Mouse (Mus musculus): ENCODE measurements around the gene Polg2.
"Not testable (repeated sequence)": the region's sequence is repeated elsewhere in the genome, so short reads cannot be mapped to it uniquely, and the experiment has no call there.

Polg2 gene

GRCm38 (mm10) chr11:106724916-106725235, 54.5 kb downstream of the Polg2 start:
- not testable (repeated sequence) for DNase-seq (ENCODE audit: low spot score)

GRCm38 (mm10) chr11:106724176-106724915, 55.0 kb downstream of the Polg2 start:
- no peak for DNase-seq (ENCODE audit: low spot score)

- DNase-seq (ENCODE audit: low spot score): no peak
These were observed 55.7 kb downstream of the Polg2 start for GRCm38 (mm10) chr11:106723611-106724125.

GRCm38 (mm10) chr11:106722831-106723361, 56.4 kb downstream of the Polg2 start:
- no peak for DNase-seq (ENCODE audit: low spot score)

- DNase-seq (ENCODE audit: low spot score): no peak
These were observed 59.0 kb downstream of the Polg2 start for GRCm38 (mm10) chr11:106720379-106720778.
